Mouse (Mus musculus): ENCODE measurements around the gene Usp32. TPM values are rescaled to one million over a fixed set of nuclear protein-coding genes. Genes with fewer than 3 reads are reported as not detected.

Usp32 gene
- polyA plus RNA-seq, 2 experiments, result 5.9 to 10.7 TPM

- H3K4me3 ChIP-seq (replicated peaks; ENCODE audit: low read length), result no peak overlapping the region
- H3K9ac ChIP-seq (ENCODE audit: low read depth, low read length, severe bottlenecking), result no peak overlapping the region
- no peak for ATAC-seq (ENCODE audit: low FRiP score, low read depth)
- H3K36me3 ChIP-seq (ENCODE audit: control insufficient read depth, insufficient read depth, low read length), result peaks cover 13% of the 10 kb centered on the region; the same call in 1 of the 2 replicates
- TF ChIP-seq POLR2A (IDR thresholded peaks at IDR 0.05; ENCODE audit: borderline replicate concordance, extremely low read depth, insufficient read depth, insufficient read length), result no peak
- DNase-seq (ENCODE audit: low spot score), result no peak
- no peaks in the 10 kb centered on the region for H3K27me3 ChIP-seq (ENCODE audit: control insufficient read depth, insufficient read depth, low read length)
- 76% methylated on average over 2 of the region's 2 CpGs for WGBS
- no peak overlapping the region for H3K27ac ChIP-seq (replicated peaks; ENCODE audit: low read depth, low read length)
- no peak overlapping the region for H3K4me2 ChIP-seq (replicated peaks; ENCODE audit: low read depth, low read length, severe bottlenecking)
- no peaks in the 10 kb centered on the region for H3K4me1 ChIP-seq (ENCODE audit: control insufficient read depth, insufficient read depth, low read length)
- no peaks in the 10 kb centered on the region for H3K9me3 ChIP-seq (ENCODE audit: control insufficient read depth, low read length)
Observed at GRCm38 (mm10) chr11:84980697-84981096, 159.3 kb downstream of the Usp32 start.

GRCm38 (mm10) chr11:84979351-84979750, 160.6 kb downstream of the Usp32 start:
- H3K9ac ChIP-seq (ENCODE audit: low read depth, low read length, severe bottlenecking), result no peak overlapping the region
- no peaks in the 10 kb centered on the region for H3K27me3 ChIP-seq (ENCODE audit: control insufficient read depth, insufficient read depth, low read length)
- ATAC-seq (ENCODE audit: low FRiP score, low read depth) (no peak), DNase-seq (ENCODE audit: low spot score) (no peak)
- no peak overlapping the region for H3K27ac ChIP-seq (replicated peaks; ENCODE audit: low read depth, low read length)
- H3K36me3 ChIP-seq (ENCODE audit: control insufficient read depth, insufficient read depth, low read length), result 0 out of 2 replicates have a peak, but pooled peaks cover 5% of the 10 kb centered on the region
- no peaks in the 10 kb centered on the region for H3K9me3 ChIP-seq (ENCODE audit: control insufficient read depth, low read length)
- no peaks in the 10 kb centered on the region for H3K4me1 ChIP-seq (ENCODE audit: control insufficient read depth, insufficient read depth, low read length)
- TF ChIP-seq POLR2A (IDR thresholded peaks at IDR 0.05; ENCODE audit: borderline replicate concordance, extremely low read depth, insufficient read depth, insufficient read length), result no peak
- no peak overlapping the region for H3K4me2 ChIP-seq (replicated peaks; ENCODE audit: low read depth, low read length, severe bottlenecking)
- 33% methylated on average over 1 of the region's 1 CpGs for WGBS
- no peak overlapping the region for H3K4me3 ChIP-seq (replicated peaks; ENCODE audit: low read length)

GRCm38 (mm10) chr11:84978113-84978512, 161.8 kb downstream of the Usp32 start:
- H3K36me3 ChIP-seq (ENCODE audit: control insufficient read depth, insufficient read depth, low read length), result no peaks in the 10 kb centered on the region
- WGBS, result 52% methylated on average over 2 of the region's 2 CpGs

GRCm38 (mm10) chr11:84977385-84977952, 162.5 kb downstream of the Usp32 start:
- Histone ChIP-seq H3K4me3 (replicated peaks; ENCODE audit: low read length) (no peak overlapping the region), H3K27ac (replicated peaks; ENCODE audit: low read depth, low read length) (no peak overlapping the region), H3K4me1 (ENCODE audit: control insufficient read depth, insufficient read depth, low read length) (no peaks in the 10 kb centered on the region), H3K9ac (ENCODE audit: low read depth, low read length, severe bottlenecking) (no peak overlapping the region), H3K9me3 (ENCODE audit: control insufficient read depth, low read length) (no peaks in the 10 kb centered on the region), H3K27me3 (ENCODE audit: control insufficient read depth, insufficient read depth, low read length) (no peaks in the 10 kb centered on the region), H3K36me3 (ENCODE audit: control insufficient read depth, insufficient read depth, low read length) (no peaks in the 10 kb centered on the region), H3K4me2 (replicated peaks; ENCODE audit: low read depth, low read length, severe bottlenecking) (no peak overlapping the region)
- ATAC-seq (ENCODE audit: low FRiP score, low read depth) (no peak), DNase-seq (ENCODE audit: low spot score) (no peak)
- 78% methylated on average over 3 of the region's 3 CpGs for WGBS
- no peak for TF ChIP-seq POLR2A (IDR thresholded peaks at IDR 0.05; ENCODE audit: borderline replicate concordance, extremely low read depth, insufficient read depth, insufficient read length)

More at GRCm38 (mm10) chr11:84978113-84978512, 161.8 kb downstream of the Usp32 start:
- Histone ChIP-seq H3K4me3 (replicated peaks; ENCODE audit: low read length) (no peak overlapping the region), H3K9ac (ENCODE audit: low read depth, low read length, severe bottlenecking) (no peak overlapping the region), H3K4me1 (ENCODE audit: control insufficient read depth, insufficient read depth, low read length) (no peaks in the 10 kb centered on the region), H3K4me2 (replicated peaks; ENCODE audit: low read depth, low read length, severe bottlenecking) (no peak overlapping the region), H3K27me3 (ENCODE audit: control insufficient read depth, insufficient read depth, low read length) (no peaks in the 10 kb centered on the region), H3K27ac (replicated peaks; ENCODE audit: low read depth, low read length) (no peak overlapping the region), H3K9me3 (ENCODE audit: control insufficient read depth, low read length) (no peaks in the 10 kb centered on the region)
- ATAC-seq (ENCODE audit: low FRiP score, low read depth), result no peak
- no peak for TF ChIP-seq POLR2A (IDR thresholded peaks at IDR 0.05; ENCODE audit: borderline replicate concordance, extremely low read depth, insufficient read depth, insufficient read length)
- no peak for DNase-seq (ENCODE audit: low spot score)

GRCm38 (mm10) chr11:84976706-84977105, 163.3 kb downstream of the Usp32 start:
- no peak overlapping the region for H3K9ac ChIP-seq (ENCODE audit: low read depth, low read length, severe bottlenecking)
- no peaks in the 10 kb centered on the region for H3K36me3 ChIP-seq (ENCODE audit: control insufficient read depth, insufficient read depth, low read length)
- no peak for ATAC-seq (ENCODE audit: low FRiP score, low read depth)
- WGBS, result 77% methylated on average over 3 of the region's 3 CpGs
- no peak for DNase-seq (ENCODE audit: low spot score)
- H3K4me2 ChIP-seq (replicated peaks; ENCODE audit: low read depth, low read length, severe bottlenecking), result no peak overlapping the region
- H3K9me3 ChIP-seq (ENCODE audit: control insufficient read depth, low read length), result no peaks in the 10 kb centered on the region
- no peak for TF ChIP-seq POLR2A (IDR thresholded peaks at IDR 0.05; ENCODE audit: borderline replicate concordance, extremely low read depth, insufficient read depth, insufficient read length)
- no peaks in the 10 kb centered on the region for H3K27me3 ChIP-seq (ENCODE audit: control insufficient read depth, insufficient read depth, low read length)
- H3K4me3 ChIP-seq (replicated peaks; ENCODE audit: low read length), result no peak overlapping the region
- no peak overlapping the region for H3K27ac ChIP-seq (replicated peaks; ENCODE audit: low read depth, low read length)
- H3K4me1 ChIP-seq (ENCODE audit: control insufficient read depth, insufficient read depth, low read length), result no peaks in the 10 kb centered on the region

Measured in limb, embryonic 14.5 days (tissue).